ENCODE assay signal across 17 mouse cellular contexts in genomic region chr8:89134581-89135484, GRCm38 (mm10).
DNase-seq lines count a peak whose midpoint lies in the region; ATAC-seq lines count a peak whose summit lies in the region.
"Had no signal": no experiment of that assay in that cellular context is flagged by ENCODE, and none has a peak within 500 bp of the region (broad histone marks: within the 10 kb centered on the region; RNA-seq: fewer than 3 reads in every experiment).

No protein-coding gene starts in this region.

- H3K4me1 ChIP-seq in forebrain, embryonic 13.5 days: peaks cover 43% of the 10 kb centered on the region
- no peaks in the 10 kb centered on the region for H3K4me1 ChIP-seq in forebrain, embryonic 11.5 days (replicated peaks; ENCODE audit: control insufficient read depth, insufficient read depth, low read length)
- H3K4me1 ChIP-seq in forebrain, embryonic 16.5 days (replicated peaks; ENCODE audit: control insufficient read depth, insufficient read depth, low read length): peaks cover 20% of the 10 kb centered on the region
- H3K4me1 ChIP-seq: heart, embryonic 15.5 days had no signal

- ATAC-seq in forebrain, embryonic 13.5 days: peak; percentile 67
- no peak for ATAC-seq in forebrain, embryonic 11.5 days (replicated peaks; ENCODE audit: low FRiP score)
- ATAC-seq in forebrain, embryonic 16.5 days: peak; percentile 69
- ATAC-seq: liver, postnatal 0 days; Patski had no signal

- no peak overlapping the region; the same call in none of the 2 replicates for H3K27ac ChIP-seq in forebrain, embryonic 13.5 days
- no peak overlapping the region for H3K27ac ChIP-seq in forebrain, embryonic 11.5 days (ENCODE audit: low read depth, low read length)
- peak overlapping the region; percentile 46 for H3K27ac ChIP-seq in forebrain, embryonic 16.5 days (ENCODE audit: low read length)
- H3K27ac ChIP-seq: heart, embryonic 15.5 days; neural tube, embryonic 12.5 days had no signal

- no peaks in the 10 kb centered on the region for H3K27me3 ChIP-seq in forebrain, embryonic 13.5 days
- H3K27me3 ChIP-seq in forebrain, embryonic 11.5 days (ENCODE audit: control insufficient read depth, insufficient read depth, low read length): no peaks in the 10 kb centered on the region
- no peaks in the 10 kb centered on the region for H3K27me3 ChIP-seq in forebrain, embryonic 16.5 days (replicated peaks; ENCODE audit: control insufficient read depth, insufficient read depth, low read length)
- H3K27me3 ChIP-seq: heart, embryonic 15.5 days; limb, embryonic 12.5 days had no signal

- no peak for DNase-seq in forebrain, embryonic 11.5 days (ENCODE audit: low spot score)
- DNase-seq in layer of hippocampus, adult 9-11 months: peak; percentile 25
- DNase-seq in layer of hippocampus, postnatal 25 days (ENCODE audit: extremely low spot score in 1 of 2, low spot score in 1 of 2): no peak
- DNase-seq in ZHBTc4 (ENCODE audit: low read depth, low spot score): peak; percentile 16
- DNase-seq in thymus, adult 18-20 months: no peak
- no peak for DNase-seq in thymus, postnatal 0 days (ENCODE audit: low spot score)
- DNase-seq: adrenal gland, postnatal 36 days; cerebellum, adult 9-10 months; liver, postnatal 0 days; spleen, adult 18-20 months had no signal

- WGBS in forebrain, embryonic 13.5 days: 61% methylated on average over 19 of the region's 19 CpGs
- 78% methylated on average over 19 of the region's 19 CpGs for WGBS in forebrain, embryonic 11.5 days
- 39% methylated on average over 19 of the region's 19 CpGs for WGBS in forebrain, embryonic 16.5 days

- no peaks in the 10 kb centered on the region for H3K36me3 ChIP-seq in forebrain, embryonic 13.5 days (ENCODE audit: poor library complexity, severe bottlenecking)
- no peaks in the 10 kb centered on the region for H3K36me3 ChIP-seq in forebrain, embryonic 11.5 days (ENCODE audit: control insufficient read depth, insufficient read depth, low read length)
- H3K36me3 ChIP-seq in forebrain, embryonic 16.5 days (ENCODE audit: control insufficient read depth, insufficient read depth): no peaks in the 10 kb centered on the region
- H3K36me3 ChIP-seq: heart, embryonic 15.5 days; limb, embryonic 12.5 days; neural tube, embryonic 12.5 days had no signal

- H3K4me2 ChIP-seq in forebrain, embryonic 13.5 days: peak overlapping the region; percentile 27
- no peak overlapping the region for H3K4me2 ChIP-seq in forebrain, embryonic 11.5 days (ENCODE audit: low read depth, low read length, severe bottlenecking)
- H3K4me2 ChIP-seq in forebrain, embryonic 16.5 days (ENCODE audit: low read length): peak overlapping the region; percentile 30
- H3K4me2 ChIP-seq: heart, embryonic 15.5 days; limb, embryonic 12.5 days; neural tube, embryonic 12.5 days had no signal

- H3K9ac ChIP-seq in forebrain, embryonic 13.5 days: no peak overlapping the region
- no peak overlapping the region for H3K9ac ChIP-seq in forebrain, embryonic 11.5 days (ENCODE audit: low read length)
- no peak overlapping the region for H3K9ac ChIP-seq in forebrain, embryonic 16.5 days (replicated peaks; ENCODE audit: low read depth, low read length)
- H3K9ac ChIP-seq: heart, embryonic 15.5 days; limb, embryonic 12.5 days; liver, postnatal 0 days; neural tube, embryonic 12.5 days had no signal

- no peak overlapping the region for H3K4me3 ChIP-seq in forebrain, embryonic 13.5 days
- no peak overlapping the region for H3K4me3 ChIP-seq in forebrain, embryonic 11.5 days (ENCODE audit: low read depth, low read length)
- no peak overlapping the region for H3K4me3 ChIP-seq in forebrain, embryonic 16.5 days (replicated peaks; ENCODE audit: low read length)
- H3K4me3 ChIP-seq: erythroblast, embryonic 14.5 days; heart, embryonic 15.5 days; limb, embryonic 12.5 days; neural tube, embryonic 12.5 days had no signal

- no peaks in the 10 kb centered on the region for H3K9me3 ChIP-seq in forebrain, embryonic 13.5 days (replicated peaks)
- H3K9me3 ChIP-seq in forebrain, embryonic 11.5 days (ENCODE audit: control insufficient read depth, low read length): no peaks in the 10 kb centered on the region
- H3K9me3 ChIP-seq in forebrain, embryonic 16.5 days (ENCODE audit: control insufficient read depth, low read length): no peaks in the 10 kb centered on the region
- H3K9me3 ChIP-seq: heart, embryonic 15.5 days; limb, embryonic 12.5 days; neural tube, embryonic 12.5 days had no signal

Comparison
In these comparisons a context has a peak if more than half of its experiments do, and no peak if none do; other contexts are left out.
1. DNase-seq: peak in layer of hippocampus, adult 9-11 months (single experiment) and ZHBTc4 (single experiment); none in forebrain, embryonic 11.5 days (single experiment), layer of hippocampus, postnatal 25 days (0 of 2), thymus, adult 18-20 months (0 of 2) and thymus, postnatal 0 days (single experiment).